23 mouse cellular contexts compared by ENCODE assay signal in genomic region chr6:117569576-117570326, GRCm38 (mm10).
DNase-seq lines count a peak whose midpoint lies in the region; ATAC-seq and TF ChIP-seq lines count a peak whose summit lies in the region.
"Had no signal": no experiment of that assay in that cellular context is flagged by ENCODE, and none has a peak within 500 bp of the region (broad histone marks: within the 10 kb centered on the region; RNA-seq: fewer than 3 reads in every experiment).

No protein-coding gene starts in this region.

- TF ChIP-seq EP300 in lung, postnatal 0 days (IDR thresholded peaks at IDR 0.05), result no peak

- intact Hi-C loops in gastrocnemius, adult 2 months (cut with DNase I), result no loop called here

- H3K4me1 ChIP-seq in lung, postnatal 0 days (ENCODE audit: insufficient read depth, low read depth, low read length), result no peaks in the 10 kb centered on the region; the same call in 1 of the 2 replicates

- H3K4me3 ChIP-seq in gastrocnemius, adult 2 months, result no peak overlapping the region
- H3K4me3 ChIP-seq in lung, postnatal 0 days (ENCODE audit: low read depth, low read length), result no peak overlapping the region
- H3K4me3 ChIP-seq: heart, embryonic 15.5 days; hindbrain, embryonic 15.5 days; limb, embryonic 12.5 days had no signal

- no peak for ATAC-seq in lung, postnatal 0 days
- ATAC-seq: forebrain, embryonic 14.5 days; liver, postnatal 0 days had no signal

- no peak overlapping the region for H3K4me2 ChIP-seq in lung, postnatal 0 days (replicated peaks; ENCODE audit: low read depth, low read length)
- H3K4me2 ChIP-seq: heart, embryonic 15.5 days; hindbrain, embryonic 15.5 days; limb, embryonic 12.5 days; liver, embryonic 11.5 days had no signal

- 59% methylated on average over 11 of the region's 11 CpGs for whole genome bisulfite sequencing in lung, postnatal 0 days

- H3K36me3 ChIP-seq in lung, postnatal 0 days (ENCODE audit: insufficient read depth, low read length), result no peaks in the 10 kb centered on the region
- H3K36me3 ChIP-seq: heart, embryonic 15.5 days; hindbrain, embryonic 15.5 days; limb, embryonic 12.5 days had no signal

- no peaks in the 10 kb centered on the region for H3K9me3 ChIP-seq in lung, postnatal 0 days (ENCODE audit: low read length)
- H3K9me3 ChIP-seq: heart, embryonic 15.5 days; hindbrain, embryonic 15.5 days; limb, embryonic 12.5 days had no signal

- peak overlapping the region; percentile 35; the same call in 1 of the 2 replicates for H3K27ac ChIP-seq in gastrocnemius, adult 2 months
- no peak overlapping the region for H3K27ac ChIP-seq in lung, postnatal 0 days (ENCODE audit: low read length)
- H3K27ac ChIP-seq: heart, embryonic 15.5 days; hindbrain, embryonic 15.5 days; limb, embryonic 12.5 days; stomach, postnatal 0 days had no signal

- no peak overlapping the region for H3K9ac ChIP-seq in lung, postnatal 0 days (replicated peaks; ENCODE audit: low read depth)
- H3K9ac ChIP-seq: heart, embryonic 15.5 days; hindbrain, embryonic 15.5 days; limb, embryonic 12.5 days; liver, postnatal 0 days had no signal

- no peak for TF ChIP-seq POLR2A in brain, embryonic 14.5 days (IDR thresholded peaks at IDR 0.05; ENCODE audit: borderline replicate concordance, extremely low read depth, insufficient read depth, insufficient read length, poor library complexity, severe bottlenecking)

- no peak for TF ChIP-seq CTCF in gastrocnemius, adult 2 months (IDR thresholded peaks at IDR 0.05)
- no peak for TF ChIP-seq CTCF in lung, postnatal 0 days (IDR thresholded peaks at IDR 0.05)
- TF ChIP-seq CTCF in brain, embryonic 14.5 days (IDR thresholded peaks at IDR 0.05; ENCODE audit: borderline replicate concordance, extremely low read depth, insufficient read depth, insufficient read length), result no peak

- DNase-seq in gastrocnemius, adult 2 months, result no peak
- DNase-seq in gastrocnemius, postnatal 10 days, result no peak
- DNase-seq in kidney, adult 18-20 months, result peak; percentile 1
- DNase-seq in kidney, postnatal 36 days, result no peak
- DNase-seq in lung, postnatal 0 days (ENCODE audit: low spot score), result peak; percentile 26
- no peak for DNase-seq in lung, postnatal 14 days
- peak; percentile 6 for DNase-seq in brain, embryonic 14.5 days (ENCODE audit: low read depth)
- DNase-seq in left cerebral cortex, adult 9 months (ENCODE audit: low spot score in 2 of 2), result no peak
- DNase-seq: adrenal gland, postnatal 10 days; cerebellum, adult 2 months; cerebellum, postnatal 36 days; embryo, embryonic 11 days; gastrocnemius, postnatal 14 days; kidney, adult 11 months; layer of hippocampus, postnatal 36 days; liver, postnatal 0 days; right cerebral cortex, postnatal 14 days had no signal

- H3K27me3 ChIP-seq in lung, postnatal 0 days (replicated peaks; ENCODE audit: insufficient read depth, low read length), result no peaks in the 10 kb centered on the region
- H3K27me3 ChIP-seq: hindbrain, embryonic 15.5 days; limb, embryonic 12.5 days had no signal

Comparison
In these comparisons a context has a peak if more than half of its experiments do, and no peak if none do; other contexts are left out.
1. DNase-seq: peak in kidney, adult 18-20 months (single experiment), lung, postnatal 0 days (single experiment) and brain, embryonic 14.5 days (single experiment); none in gastrocnemius, adult 2 months (single experiment), gastrocnemius, postnatal 10 days (single experiment), kidney, postnatal 36 days (0 of 2), lung, postnatal 14 days (single experiment) and left cerebral cortex, adult 9 months (0 of 2).